Mouse (Mus musculus): ENCODE data around the gene Mst1r. TPM values are rescaled to one million over a fixed set of nuclear protein-coding genes. Genes with fewer than 3 reads are reported as not detected.

Gene Mst1r
- total RNA-seq, 1 experiment from 2014 or later: 0.29 TPM

DNA sequence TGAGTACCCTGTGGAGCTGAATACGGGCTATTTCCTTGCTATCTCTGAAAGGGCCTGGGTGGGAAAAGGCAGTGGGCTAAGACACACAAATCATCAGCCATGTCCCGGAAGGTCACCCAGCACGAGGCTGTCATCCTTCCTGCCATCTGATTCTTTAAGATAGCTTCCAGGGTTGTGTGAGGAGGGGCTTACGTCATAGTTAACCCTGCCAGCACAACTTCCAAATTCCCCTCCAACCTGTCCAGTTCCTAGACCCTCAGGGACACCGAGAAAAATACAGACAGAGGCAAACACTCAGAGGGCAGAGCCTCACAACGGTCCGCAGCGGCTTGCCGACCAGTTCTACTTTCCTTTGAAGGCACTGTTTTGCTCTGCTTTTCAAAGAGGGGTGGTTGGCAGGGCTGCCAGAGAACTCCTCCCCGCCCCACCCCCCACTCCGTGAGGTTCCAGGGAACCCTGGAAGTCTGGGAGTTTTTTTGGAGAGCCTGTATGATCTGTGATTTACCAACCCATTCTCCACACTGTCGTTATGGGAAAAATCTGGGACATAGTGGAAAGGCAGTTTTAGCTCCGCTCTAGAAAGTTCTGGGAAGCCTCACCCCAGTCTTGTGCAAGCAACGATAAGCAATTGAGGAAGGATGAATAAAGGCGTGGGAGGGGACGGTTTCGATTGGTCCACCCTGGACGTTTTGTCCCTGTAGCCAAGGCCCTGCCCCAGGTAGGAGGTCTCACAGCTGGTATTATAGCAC lies 1.9 kb downstream of the Mst1r start:
- ATAC-seq (replicated peaks; ENCODE audit: insufficient number of reproducible peaks, low FRiP score, low TSS enrichment, poor library complexity, severe bottlenecking): 0 out of 2 replicates have a peak, but pooled peaks have one; percentile 30

DNA sequence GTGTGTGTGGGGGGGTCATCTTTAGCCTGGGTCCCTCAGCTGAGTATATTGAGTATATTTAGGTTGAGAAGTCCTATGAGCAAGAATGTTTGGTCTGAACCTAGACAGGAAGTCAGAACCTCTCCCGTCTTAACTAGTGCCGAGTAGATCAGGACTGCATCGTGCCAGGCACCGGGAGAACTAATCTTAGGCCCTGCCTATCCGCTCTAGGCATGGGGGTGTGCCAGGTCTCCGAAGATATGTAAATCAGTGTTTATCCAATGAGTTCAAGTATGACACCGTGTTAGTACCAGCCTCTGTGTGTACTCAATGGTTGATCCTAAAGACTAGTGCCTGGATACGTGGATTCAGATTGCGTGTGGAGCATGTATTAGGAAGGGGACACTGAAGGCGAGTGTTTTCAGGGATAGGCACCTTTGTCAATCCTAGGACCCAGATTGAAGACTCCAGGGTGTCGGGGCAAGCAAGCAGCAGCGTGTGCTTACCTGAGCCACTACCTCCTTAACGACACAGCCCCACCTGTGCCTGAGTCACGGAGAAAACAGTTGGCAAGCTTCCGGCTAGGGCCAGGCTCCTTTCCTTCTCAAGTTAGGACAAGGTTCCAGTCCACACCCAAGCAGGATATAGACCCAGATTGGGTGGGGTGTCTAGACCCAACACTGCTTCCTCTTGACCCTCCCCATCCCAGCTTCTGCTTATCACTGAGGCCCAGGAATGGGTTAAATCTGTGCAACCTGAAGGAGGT lies 3.5 kb downstream of the Mst1r start:
- no peak for ATAC-seq (replicated peaks; ENCODE audit: insufficient number of reproducible peaks, low FRiP score, low TSS enrichment, poor library complexity, severe bottlenecking)

DNA sequence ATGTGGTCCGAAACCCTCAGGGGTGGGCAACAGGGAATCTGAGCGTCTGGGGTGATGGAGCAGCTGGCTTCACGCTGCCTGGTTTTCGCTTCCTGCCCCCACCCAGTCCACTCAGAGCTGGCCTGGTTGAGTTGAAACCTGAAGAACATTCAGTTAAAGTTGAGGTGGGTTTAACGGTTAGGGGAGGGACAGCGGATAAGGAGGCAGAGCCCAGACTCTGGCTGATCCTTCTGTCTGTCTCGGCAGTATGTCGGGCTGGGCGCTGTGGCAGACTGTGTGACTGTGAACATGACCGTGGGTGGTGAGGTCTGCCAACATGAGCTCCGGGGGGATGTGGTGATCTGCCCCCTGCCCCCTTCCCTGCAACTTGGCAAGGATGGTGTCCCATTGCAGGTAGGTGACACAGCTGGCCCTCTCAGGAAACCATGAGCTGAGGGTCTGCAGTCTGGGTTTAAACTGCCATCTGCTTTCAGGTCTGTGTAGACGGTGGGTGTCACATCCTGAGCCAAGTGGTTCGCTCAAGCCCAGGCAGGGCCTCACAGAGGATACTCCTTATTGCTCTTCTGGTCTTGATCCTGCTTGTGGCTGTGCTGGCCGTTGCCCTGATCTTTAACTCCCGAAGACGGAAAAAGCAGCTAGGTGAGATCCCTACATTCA lies 8.2 kb downstream of the Mst1r start:
- ATAC-seq (replicated peaks; ENCODE audit: insufficient number of reproducible peaks, low FRiP score, low TSS enrichment, poor library complexity, severe bottlenecking): no peak

DNA sequence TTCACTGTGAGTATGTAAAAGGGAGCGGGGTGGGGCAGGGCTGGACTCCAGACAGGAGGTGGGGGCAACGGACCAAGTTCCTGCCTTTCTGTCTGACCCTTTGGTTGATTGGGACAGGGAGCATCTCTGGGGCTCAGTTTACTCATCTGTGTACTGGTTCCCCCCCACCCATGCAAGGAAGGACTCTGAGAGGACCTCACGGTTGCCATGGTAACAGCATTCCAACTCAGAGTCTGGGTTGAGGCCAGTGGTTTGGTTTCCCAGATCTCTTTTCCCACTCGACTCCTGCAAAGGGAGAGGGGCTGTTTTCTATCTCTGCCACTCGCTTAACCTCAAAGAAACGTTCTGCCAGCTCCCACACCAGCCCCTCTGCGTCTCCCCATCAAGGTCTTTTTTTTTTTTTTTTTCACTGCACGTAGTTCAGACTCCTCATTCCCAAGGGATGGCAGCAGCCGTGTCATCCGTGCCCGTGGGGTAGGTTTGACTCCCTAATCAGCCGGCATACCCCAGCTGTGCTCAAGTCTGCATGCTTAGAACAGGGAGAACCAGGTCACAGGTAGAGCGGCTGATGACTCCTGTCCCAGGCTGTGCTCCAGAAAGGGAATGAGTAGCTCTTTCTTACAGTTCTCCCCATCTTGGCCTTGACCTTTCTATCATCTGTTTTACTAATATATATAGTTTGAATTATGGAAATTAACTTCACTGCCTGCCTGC lies 11.4 kb downstream of the Mst1r start:
- ATAC-seq (replicated peaks; ENCODE audit: insufficient number of reproducible peaks, low FRiP score, low TSS enrichment, poor library complexity, severe bottlenecking): no peak

DNA sequence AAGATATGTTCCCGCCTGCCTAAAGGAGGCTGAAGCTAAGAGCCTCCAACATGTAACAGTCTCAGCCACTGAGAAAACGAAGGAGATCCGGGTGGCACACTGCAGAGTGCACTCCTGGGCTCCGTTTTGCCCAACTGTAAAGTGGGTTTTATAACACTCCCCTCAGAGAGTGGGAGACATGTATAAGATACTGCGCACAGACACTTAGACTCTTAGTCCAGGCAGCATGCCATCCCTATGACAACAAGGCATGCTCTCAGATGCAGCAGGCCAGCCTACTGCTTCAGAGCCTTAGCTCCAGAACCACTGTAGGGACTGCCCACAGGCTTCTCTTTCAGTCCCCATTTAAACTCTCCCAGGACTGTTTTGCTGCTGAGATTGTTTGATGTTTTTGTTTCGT lies 12.2 kb downstream of the Mst1r start:
- no peak for ATAC-seq (replicated peaks; ENCODE audit: insufficient number of reproducible peaks, low FRiP score, low TSS enrichment, poor library complexity, severe bottlenecking)

DNA sequence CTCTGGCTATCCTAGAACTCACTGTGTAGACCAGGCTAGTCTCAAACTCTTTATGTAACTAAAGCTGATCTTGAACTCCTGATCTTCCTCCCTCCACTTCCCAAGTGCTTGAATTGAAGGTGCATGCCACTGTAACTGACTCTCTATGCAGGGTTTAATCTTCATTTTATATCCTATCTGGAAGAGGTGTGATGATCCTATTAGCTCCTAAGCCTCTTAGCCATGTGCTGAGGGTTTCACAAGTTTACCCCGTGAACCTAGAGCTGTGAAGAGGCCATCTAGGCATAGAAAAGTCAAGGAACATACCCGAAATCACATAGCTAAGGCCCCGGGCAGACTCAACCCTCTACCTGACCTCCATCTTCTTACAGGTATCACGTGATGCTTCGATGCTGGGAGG lies 12.8 kb downstream of the Mst1r start:
- no peak for ATAC-seq (replicated peaks; ENCODE audit: insufficient number of reproducible peaks, low FRiP score, low TSS enrichment, poor library complexity, severe bottlenecking)

DNA sequence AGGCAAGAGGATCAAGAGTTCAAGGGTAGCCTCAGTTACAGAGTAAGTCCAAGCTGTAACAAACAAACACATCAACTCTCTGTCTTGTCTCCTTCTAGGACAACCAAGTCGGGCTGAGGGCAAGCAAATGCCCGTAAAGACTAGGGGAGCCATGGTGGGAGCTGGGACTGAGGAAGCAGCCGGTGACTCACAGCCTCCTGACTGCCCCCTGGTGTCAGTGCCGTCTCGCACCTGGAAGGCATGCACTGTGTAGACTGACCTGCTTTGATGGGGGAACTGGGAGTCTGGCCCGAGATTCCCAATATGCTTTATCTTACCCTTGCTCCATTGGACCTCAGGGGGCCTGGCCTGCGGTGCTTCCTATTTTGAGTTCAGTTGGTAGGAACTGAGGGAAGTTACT lies 16.3 kb downstream of the Mst1r start:
- ATAC-seq (replicated peaks; ENCODE audit: insufficient number of reproducible peaks, low FRiP score, low TSS enrichment, poor library complexity, severe bottlenecking): peak; percentile 64; the same call in 1 of the 2 replicates

DNA sequence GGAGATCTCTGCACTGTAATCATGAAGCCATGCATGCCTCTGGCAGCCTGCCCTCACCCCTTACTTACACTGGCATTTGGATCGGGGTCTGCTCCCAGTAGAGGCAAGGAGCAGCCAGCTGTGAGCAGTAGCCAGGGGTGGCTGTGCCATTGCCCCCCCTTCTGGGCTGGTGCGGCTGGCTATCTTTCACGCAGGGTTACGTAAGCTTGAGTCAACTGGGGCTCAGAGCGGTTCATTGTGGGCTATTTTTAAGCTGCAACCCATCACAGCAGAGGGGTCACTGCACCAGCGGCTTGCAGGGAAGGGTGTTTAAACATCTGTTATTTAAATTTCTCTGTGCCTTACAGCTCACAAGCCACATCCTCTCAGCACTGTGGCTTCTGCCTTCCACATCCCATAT lies 17.3 kb downstream of the Mst1r start:
- ATAC-seq (replicated peaks; ENCODE audit: insufficient number of reproducible peaks, low FRiP score, low TSS enrichment, poor library complexity, severe bottlenecking): no peak

DNA sequence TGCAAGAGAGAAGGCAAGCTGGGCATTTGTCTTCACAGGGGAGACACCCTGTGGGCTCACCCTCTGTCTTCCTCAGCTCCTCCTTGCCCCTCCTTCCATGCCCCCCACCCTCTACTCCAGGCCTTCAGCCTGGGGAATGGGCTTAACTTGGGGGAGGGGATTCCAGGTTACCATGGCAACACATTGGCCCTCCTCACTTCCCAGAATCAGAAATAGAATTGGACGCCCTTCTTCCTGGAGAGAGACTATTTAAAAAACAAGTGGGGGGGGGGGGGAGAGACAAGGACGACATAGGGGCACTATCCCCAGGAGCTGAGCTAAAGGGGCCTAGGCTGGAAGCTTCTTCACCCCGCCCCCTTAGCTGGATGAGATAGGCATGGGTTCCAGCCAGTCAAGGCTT lies 18.6 kb downstream of the Mst1r start:
- ATAC-seq (replicated peaks; ENCODE audit: insufficient number of reproducible peaks, low FRiP score, low TSS enrichment, poor library complexity, severe bottlenecking): no peak

DNA sequence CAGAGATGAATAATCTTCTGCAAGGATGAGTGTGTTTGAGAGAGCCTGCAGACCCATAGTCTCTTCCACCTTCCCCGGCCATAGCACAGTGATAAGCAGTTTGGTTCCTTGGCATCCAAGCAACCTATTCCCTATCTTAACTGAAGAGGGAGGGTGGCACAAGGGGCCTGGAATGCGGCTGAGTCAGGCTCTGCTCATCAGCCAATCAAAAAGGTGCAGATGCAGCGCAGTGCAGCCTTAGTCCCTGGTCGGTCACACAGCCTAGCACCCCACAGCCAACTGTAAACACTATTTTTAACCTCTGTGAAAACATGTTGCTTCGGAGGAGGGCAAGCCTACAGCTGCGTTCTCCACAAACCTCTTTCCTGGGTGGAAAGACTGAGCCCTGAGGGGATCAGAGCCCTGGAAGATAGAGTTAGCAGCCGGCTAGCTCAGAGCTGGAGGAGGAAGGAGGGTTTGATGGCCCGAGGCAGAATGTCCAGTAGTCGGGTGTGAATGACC lies 20.3 kb downstream of the Mst1r start:
- ATAC-seq (replicated peaks; ENCODE audit: insufficient number of reproducible peaks, low FRiP score, low TSS enrichment, poor library complexity, severe bottlenecking): no peak

DNA sequence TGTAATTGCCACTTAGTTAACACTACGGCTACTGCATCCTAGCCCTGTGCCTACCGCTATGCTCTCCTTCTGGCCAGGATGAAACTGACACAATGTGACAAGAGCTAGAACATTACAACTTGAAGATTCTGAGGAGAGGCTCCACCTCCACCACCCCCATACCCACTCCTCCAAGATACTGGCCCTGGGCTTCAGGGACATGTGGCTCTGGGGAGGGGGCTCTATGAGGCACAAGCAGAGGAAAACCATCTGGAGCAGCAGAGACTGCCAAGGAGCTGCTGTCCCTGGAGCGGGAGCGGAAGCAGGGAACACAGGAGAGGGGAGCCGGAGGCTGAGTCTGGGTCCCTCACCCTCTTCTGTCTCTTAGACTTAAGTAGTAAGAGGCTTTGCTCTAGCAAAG lies 21.1 kb downstream of the Mst1r start:
- ATAC-seq (replicated peaks; ENCODE audit: insufficient number of reproducible peaks, low FRiP score, low TSS enrichment, poor library complexity, severe bottlenecking): no peak

DNA sequence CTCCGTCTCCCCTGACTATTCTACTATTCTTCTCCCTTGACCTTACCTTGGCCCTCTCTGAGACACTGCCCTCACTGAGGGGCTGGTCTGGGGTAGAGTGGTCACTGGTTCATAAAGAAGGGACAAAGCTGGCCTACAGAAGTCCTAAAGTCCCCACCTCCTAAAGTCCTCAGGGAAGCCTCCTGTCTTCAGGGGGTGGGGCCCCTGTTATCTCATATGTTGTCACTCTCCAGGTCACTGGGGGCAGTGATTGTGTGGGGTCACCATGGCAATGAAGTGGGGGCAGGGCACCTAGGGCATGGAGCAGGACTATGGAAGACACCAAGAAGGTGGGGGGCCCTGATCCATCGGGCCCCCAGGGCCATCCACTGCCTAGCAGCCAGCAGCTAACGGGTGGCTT lies 21.5 kb downstream of the Mst1r start, which contains the start of gene Actl11:
TSS of gene Actl11 (plus strand) at position 301 of the 400 bp plus-strand sequence.
- ATAC-seq (replicated peaks; ENCODE audit: insufficient number of reproducible peaks, low FRiP score, low TSS enrichment, poor library complexity, severe bottlenecking): no peak

DNA sequence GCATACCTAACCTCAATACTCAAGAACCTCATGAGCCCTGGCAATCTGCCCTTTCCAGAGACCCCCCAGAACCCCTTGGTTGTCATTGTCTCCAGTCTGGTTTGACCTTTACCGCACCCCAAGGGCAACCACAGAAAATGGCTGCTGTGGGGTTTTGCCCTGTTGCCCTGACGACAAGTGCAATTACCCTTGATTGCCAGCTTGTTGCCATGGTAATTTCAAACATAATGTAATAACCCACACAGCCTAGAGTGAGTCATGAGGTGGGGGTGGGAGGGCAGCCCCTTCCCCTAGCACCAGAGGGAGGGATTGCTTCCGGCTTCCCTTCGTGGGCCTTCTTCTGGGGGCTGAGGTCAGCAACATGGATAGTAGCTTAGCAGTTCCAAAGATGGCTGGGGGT lies 25.5 kb downstream of the Mst1r start:
- no peak for ATAC-seq (replicated peaks; ENCODE audit: insufficient number of reproducible peaks, low FRiP score, low TSS enrichment, poor library complexity, severe bottlenecking)

DNA sequence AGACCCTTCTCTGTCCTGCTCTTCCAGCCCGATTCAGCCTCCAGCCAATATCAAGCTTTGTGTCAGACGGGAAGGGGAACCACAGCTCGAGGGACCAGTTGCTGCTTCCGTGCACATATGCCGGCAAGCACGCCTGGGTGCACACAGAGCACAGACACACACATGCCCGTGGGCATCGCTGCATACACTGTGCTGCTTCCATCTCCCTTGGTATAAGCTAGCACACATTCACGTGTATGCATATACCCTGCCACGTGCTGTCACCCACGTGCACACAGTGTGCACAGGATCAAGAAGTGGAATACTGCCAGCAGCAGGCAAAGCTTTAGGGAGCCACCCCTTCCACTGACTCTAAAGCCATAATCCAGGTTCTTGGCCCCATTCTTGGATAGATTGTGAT lies 27.5 kb downstream of the Mst1r start:
- no peak for ATAC-seq (replicated peaks; ENCODE audit: insufficient number of reproducible peaks, low FRiP score, low TSS enrichment, poor library complexity, severe bottlenecking)

DNA sequence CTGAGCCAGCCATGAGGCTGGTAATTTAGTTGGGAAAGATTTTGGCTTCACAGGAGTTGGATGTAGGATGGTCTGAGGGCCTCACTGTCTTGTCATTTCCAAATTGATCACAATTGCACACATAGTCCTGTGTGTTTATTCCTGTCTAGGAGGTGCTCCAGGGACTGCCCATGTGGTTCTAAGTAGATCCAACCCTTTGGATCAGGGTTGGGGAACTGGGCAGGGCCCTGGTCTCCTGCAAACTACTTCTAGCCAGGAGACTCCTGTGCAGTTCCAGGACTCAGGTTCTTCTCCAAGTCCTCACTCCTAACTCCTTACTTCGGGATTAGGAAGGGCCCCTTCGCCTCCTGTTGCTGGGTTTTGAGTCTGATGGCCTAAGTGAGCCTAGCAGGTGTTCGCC lies 28.7 kb downstream of the Mst1r start, which contains the start of gene Camkv:
TSS of gene Camkv (plus strand) at position 301 of the 400 bp plus-strand sequence.
- ATAC-seq (replicated peaks; ENCODE audit: insufficient number of reproducible peaks, low FRiP score, low TSS enrichment, poor library complexity, severe bottlenecking): no peak

DNA sequence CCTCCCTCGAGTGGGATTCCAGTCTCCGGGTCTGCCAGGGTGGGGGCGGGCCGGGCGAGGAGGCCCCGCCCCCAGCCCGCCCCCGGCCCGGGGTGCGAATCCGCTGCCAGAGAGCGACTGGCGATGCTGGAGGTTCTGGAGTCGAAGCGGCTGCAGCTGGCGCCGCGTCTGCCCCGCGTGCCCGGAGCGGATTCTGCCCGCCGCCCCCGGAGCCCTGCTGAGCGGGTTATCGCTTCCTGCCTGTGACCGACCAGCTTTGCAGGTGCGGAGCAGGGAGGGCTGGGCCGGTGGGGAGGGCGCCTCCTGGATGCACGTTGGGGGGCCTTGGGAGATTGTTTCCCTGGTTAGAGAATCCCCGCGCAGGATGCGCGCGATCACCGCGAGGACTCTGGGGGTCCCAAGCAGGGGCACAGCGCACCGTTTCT lies 29.1 kb downstream of the Mst1r start:
- ATAC-seq (replicated peaks; ENCODE audit: insufficient number of reproducible peaks, low FRiP score, low TSS enrichment, poor library complexity, severe bottlenecking): no peak

DNA sequence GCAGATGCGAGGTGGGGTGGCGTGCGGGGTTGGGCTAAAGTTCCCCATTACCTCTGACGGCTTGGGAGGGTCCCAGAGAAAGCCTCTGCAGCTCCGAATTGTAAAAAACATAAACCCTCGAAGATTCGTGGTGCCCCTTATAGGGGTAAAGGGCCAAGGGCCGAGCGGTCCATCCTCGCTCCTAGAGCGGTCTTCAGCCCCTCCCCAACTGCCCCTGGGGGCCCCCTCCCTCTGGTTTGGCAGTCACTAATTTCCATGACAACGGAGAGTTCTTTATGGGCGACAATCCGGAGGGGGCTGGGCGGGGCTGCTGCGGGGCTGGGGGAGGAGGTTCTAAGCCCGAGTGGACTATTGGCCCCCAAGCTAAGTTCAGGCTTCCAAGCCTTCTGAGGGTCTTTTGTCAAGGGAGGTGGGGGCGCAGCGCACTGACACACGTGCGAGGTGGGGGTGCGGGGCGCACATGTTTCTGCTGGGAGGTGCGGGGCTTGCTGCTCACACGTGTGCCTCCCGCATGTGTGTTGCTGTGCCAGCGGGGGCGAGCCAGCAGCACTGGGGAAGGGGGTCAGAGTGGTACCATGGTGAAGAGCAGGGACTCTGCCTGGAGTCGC lies 29.6 kb downstream of the Mst1r start:
- ATAC-seq (replicated peaks; ENCODE audit: insufficient number of reproducible peaks, low FRiP score, low TSS enrichment, poor library complexity, severe bottlenecking): no peak

DNA sequence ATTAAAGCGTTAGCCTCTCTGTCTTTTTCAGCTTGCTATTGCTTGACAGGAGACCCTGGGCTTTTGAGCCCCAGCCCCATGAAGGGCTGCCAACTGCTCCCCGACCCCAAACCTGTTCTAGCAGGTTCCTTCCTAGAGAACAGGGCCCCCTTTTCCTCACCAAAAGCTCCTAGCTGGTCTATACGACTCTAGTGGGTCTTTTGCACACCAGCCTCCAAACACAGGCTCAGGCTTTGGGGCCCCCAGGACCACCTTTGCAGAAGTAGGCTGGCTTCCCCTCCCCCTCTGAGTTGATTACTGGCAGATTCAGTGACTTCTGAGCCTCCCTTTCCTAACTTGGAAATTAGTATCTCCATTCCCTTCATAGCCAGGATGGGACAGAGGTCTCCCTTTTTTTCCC lies 30.2 kb downstream of the Mst1r start:
- no peak for ATAC-seq (replicated peaks; ENCODE audit: insufficient number of reproducible peaks, low FRiP score, low TSS enrichment, poor library complexity, severe bottlenecking)

Measured in monocyte, adult 5-6 weeks (primary cell).